Mouse (Mus musculus): Measurements from ENCODE around the gene Mov10l1. TPM values are rescaled to one million over a fixed set of nuclear protein-coding genes. Genes with fewer than 3 reads are reported as not detected.

Mov10l1 gene
- polyA plus RNA-seq, 1 experiment: 0.02 TPM

DNA sequence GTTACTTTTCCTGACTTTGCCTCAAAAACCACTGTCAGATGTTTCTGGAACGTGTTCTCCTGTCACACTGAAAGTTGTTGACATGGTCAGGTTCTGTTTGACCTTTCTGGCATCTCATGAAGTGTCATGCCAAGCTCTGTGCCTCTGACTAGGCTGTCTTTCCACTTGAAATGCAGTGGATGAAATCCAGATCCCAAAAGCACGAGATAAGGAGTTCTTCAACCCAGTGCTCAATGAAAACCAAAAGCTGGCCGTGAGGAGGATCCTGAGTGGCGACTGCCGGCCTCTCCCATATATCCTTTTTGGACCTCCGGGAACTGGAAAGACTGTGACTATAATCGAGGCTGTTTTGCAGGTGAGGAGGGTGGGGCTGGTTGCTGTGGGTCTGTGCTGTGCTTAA lies 37.4 kb downstream of the Mov10l1 start:
- no peak for DNase-seq
- no peaks in the 10 kb centered on the region for H3K27me3 ChIP-seq (ENCODE audit: control insufficient read depth, insufficient read depth, low read length)
- no peaks in the 10 kb centered on the region for H3K4me1 ChIP-seq (ENCODE audit: control insufficient read depth, insufficient read depth, low read length)
- H3K27ac ChIP-seq (ENCODE audit: insufficient read depth, low read length): no peak overlapping the region
- TF ChIP-seq CTCF (IDR thresholded peaks at IDR 0.05; ENCODE audit: borderline replicate concordance, insufficient read depth, low read depth, low read length): no peak
- TF ChIP-seq POLR2A (IDR thresholded peaks at IDR 0.05; ENCODE audit: borderline replicate concordance, insufficient read depth, low read length): no peak
- WGBS: 79% methylated on average over 7 of the region's 7 CpGs
- no peak overlapping the region for H3K4me3 ChIP-seq (replicated peaks; ENCODE audit: insufficient read depth, low read depth, low read length)

DNA sequence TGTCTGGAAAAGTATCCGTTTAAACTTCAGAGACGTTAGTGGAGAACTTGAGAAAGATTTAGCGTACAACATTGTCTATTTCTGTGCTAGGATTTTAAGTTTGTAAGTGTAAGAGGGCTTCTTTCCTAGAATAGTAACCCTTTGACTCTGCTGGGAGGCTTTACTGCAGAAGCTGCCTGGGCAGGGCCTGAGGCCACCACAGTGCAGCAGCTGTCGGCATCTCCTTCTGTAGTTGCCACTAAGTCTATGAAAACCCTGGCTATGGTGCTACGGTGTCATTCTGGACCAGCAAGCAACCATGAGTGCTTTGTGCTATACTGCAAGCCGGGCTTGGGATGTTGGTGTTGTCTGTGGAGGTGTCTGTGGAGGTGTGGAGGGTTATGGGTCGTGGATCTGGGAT lies 37.8 kb downstream of the Mov10l1 start:
- 88% methylated on average over 7 of the region's 7 CpGs for WGBS
- no peak for TF ChIP-seq CTCF (IDR thresholded peaks at IDR 0.05; ENCODE audit: borderline replicate concordance, insufficient read depth, low read depth, low read length)
- no peak for TF ChIP-seq POLR2A (IDR thresholded peaks at IDR 0.05; ENCODE audit: borderline replicate concordance, insufficient read depth, low read length)
- Histone ChIP-seq H3K4me1 (ENCODE audit: control insufficient read depth, insufficient read depth, low read length) (no peaks in the 10 kb centered on the region), H3K27me3 (ENCODE audit: control insufficient read depth, insufficient read depth, low read length) (no peaks in the 10 kb centered on the region), H3K4me3 (replicated peaks; ENCODE audit: insufficient read depth, low read depth, low read length) (no peak overlapping the region), H3K27ac (ENCODE audit: insufficient read depth, low read length) (no peak overlapping the region)
- no peak for DNase-seq

DNA sequence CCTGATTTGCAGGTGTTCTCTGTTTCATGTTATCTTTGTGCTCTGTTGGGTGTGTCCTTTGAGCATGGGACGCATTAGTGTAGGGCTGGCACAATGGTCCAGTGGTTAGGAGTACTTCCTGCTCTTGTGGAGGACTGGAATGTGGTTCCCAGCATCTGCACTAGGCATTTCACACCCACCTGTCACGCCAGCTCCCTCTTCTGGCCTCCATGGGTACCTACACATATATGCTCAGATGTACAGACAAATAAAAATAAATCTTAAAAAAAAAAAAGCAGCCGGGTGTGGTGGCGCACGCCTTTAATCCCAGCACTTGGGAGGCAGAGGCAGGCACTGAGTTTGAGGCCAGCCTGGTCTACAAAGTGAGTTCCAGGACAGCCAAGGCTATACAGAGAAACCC lies 61.7 kb downstream of the Mov10l1 start:
- 74% methylated on average over 5 of the region's 5 CpGs for WGBS
- Histone ChIP-seq H3K4me1 (ENCODE audit: control insufficient read depth, insufficient read depth, low read length) (no peaks in the 10 kb centered on the region), H3K27ac (ENCODE audit: insufficient read depth, low read length) (no peak overlapping the region), H3K27me3 (ENCODE audit: control insufficient read depth, insufficient read depth, low read length) (no peaks in the 10 kb centered on the region), H3K4me3 (replicated peaks; ENCODE audit: insufficient read depth, low read depth, low read length) (no peak overlapping the region)
- no peak for DNase-seq
- TF ChIP-seq POLR2A (IDR thresholded peaks at IDR 0.05; ENCODE audit: borderline replicate concordance, insufficient read depth, low read length): no peak
- 0 out of 2 replicates have a peak, but pooled peaks have one; percentile 6 for TF ChIP-seq CTCF (IDR thresholded peaks at IDR 0.05; ENCODE audit: borderline replicate concordance, insufficient read depth, low read depth, low read length)

DNA sequence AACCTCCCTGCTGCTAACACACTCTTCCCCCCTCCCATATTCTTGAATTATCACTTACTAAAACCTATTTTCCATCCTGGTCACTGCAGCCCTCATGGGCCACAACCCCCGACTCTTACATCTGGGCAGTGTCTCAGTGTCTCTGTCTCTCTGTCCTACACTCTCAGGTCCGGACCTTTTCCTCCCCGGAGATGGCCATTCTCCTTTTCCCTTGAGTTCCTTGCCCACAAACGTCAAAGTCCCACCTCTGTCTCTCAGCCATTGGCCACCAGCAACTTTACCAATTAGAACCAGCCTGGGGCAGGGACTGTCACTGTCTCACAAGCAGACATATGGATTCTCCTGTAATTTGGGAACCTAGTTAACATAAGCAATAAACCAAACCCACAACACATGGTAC lies 63.6 kb downstream of the Mov10l1 start:
- no peak overlapping the region for H3K27ac ChIP-seq (ENCODE audit: insufficient read depth, low read length)
- no peaks in the 10 kb centered on the region for H3K27me3 ChIP-seq (ENCODE audit: control insufficient read depth, insufficient read depth, low read length)
- DNase-seq: no peak
- H3K4me3 ChIP-seq (replicated peaks; ENCODE audit: insufficient read depth, low read depth, low read length): no peak overlapping the region
- TF ChIP-seq POLR2A (IDR thresholded peaks at IDR 0.05; ENCODE audit: borderline replicate concordance, insufficient read depth, low read length) (no peak), CTCF (IDR thresholded peaks at IDR 0.05; ENCODE audit: borderline replicate concordance, insufficient read depth, low read depth, low read length) (no peak)
- no peaks in the 10 kb centered on the region for H3K4me1 ChIP-seq (ENCODE audit: control insufficient read depth, insufficient read depth, low read length)
- 81% methylated on average over 4 of the region's 4 CpGs for WGBS

DNA sequence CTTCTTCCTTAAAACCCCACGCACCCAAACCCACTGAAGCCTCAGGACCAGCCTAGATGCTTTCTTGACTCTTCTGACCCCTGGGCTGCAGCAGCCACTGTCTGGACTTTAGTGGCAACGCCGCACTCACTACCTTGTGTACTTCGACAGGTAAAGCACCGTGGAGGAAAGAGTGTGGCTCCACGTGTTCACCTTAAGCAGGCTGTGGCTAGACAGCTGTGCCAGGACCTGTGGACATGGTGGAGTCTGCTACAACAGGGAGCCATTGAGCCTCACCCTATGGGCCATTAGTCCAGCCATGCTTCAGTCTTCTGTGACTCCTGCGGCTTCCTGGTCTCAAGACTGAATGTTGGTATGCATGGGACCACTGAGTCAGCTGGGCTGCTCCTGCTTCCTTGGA lies 72.0 kb downstream of the Mov10l1 start:
- no peak for DNase-seq
- no peak overlapping the region for H3K27ac ChIP-seq (ENCODE audit: insufficient read depth, low read length)
- 89% methylated on average over 7 of the region's 7 CpGs for WGBS
- H3K27me3 ChIP-seq (ENCODE audit: control insufficient read depth, insufficient read depth, low read length): no peaks in the 10 kb centered on the region
- no peak overlapping the region for H3K4me3 ChIP-seq (replicated peaks; ENCODE audit: insufficient read depth, low read depth, low read length)
- H3K4me1 ChIP-seq (ENCODE audit: control insufficient read depth, insufficient read depth, low read length): peaks cover 3% of the 10 kb centered on the region
- TF ChIP-seq CTCF (IDR thresholded peaks at IDR 0.05; ENCODE audit: borderline replicate concordance, insufficient read depth, low read depth, low read length): no peak
- no peak for TF ChIP-seq POLR2A (IDR thresholded peaks at IDR 0.05; ENCODE audit: borderline replicate concordance, insufficient read depth, low read length)

DNA sequence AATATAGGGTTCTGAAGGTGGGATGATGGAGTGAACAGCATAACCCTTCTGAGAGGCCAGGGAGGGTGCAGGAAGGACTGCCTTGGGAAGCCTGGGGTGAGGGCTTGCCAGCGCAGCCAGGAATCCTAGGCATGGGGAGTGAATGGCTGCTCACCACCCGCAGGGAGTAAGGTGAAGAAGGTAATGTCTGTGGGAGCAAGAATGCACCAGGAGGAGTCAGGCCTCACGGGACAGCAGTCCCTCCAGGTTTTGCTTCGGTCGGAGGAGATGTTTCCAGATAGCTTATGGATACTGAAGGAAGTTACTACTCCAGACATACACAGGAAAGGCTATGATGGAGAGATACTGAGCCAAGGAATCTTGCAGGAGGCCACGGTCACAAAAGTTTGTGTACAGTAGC lies 76.0 kb downstream of the Mov10l1 start:
- peak in 1 of 2 experiments; percentile 29 for DNase-seq
- Histone ChIP-seq H3K27me3 (ENCODE audit: control insufficient read depth, insufficient read depth, low read length) (no peaks in the 10 kb centered on the region), H3K4me3 (replicated peaks; ENCODE audit: insufficient read depth, low read depth, low read length) (peak overlapping the region; percentile 72), H3K4me1 (ENCODE audit: control insufficient read depth, insufficient read depth, low read length) (peaks cover 26% of the 10 kb centered on the region), H3K27ac (ENCODE audit: insufficient read depth, low read length) (peak overlapping the region; percentile 54)
- TF ChIP-seq CTCF (IDR thresholded peaks at IDR 0.05; ENCODE audit: borderline replicate concordance, insufficient read depth, low read depth, low read length) (no peak), POLR2A (IDR thresholded peaks at IDR 0.05; ENCODE audit: borderline replicate concordance, insufficient read depth, low read length) (no peak)
- WGBS: 33% methylated on average over 6 of the region's 6 CpGs

DNA sequence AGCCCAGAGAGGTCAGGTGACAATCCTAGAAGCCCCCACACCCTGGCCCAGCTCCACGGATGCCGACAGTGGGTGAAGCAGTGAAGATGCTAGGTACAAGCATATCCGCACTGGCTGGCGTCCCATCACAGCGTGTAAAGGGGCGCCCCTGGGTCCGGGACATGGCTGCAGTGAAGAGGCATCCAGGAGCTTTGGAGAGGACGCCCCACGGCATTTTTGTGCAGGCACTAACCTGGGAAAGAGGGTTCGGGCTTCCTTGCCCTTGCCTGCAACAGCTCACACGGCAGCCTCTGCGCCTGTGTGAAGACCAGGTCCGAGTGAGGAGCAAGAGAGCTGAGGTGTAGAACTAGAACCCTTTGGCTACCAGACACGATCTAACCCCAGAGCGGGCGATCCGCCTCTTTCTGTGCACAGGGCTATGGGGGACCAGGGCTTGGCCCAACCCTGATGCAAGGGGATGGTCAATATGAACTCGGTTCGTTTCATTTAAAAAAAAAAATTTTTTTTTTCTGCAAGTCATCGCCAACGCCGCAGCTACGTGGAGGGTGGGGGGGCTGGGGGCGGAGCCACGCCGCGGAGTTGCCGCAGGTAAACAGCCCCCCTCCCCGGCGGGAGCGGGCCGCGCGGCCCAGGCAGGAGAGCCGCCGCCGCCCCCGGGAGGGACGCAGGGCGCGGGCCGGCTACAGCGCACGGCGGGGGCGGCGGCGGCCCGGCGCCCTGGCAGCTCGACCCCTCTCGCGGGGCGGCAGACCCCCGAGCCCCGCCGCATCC lies 76.6 kb downstream of the Mov10l1 start, which contains the start of gene Panx2:
TSS of gene Panx2 (plus strand) at position 574 of the 771 bp plus-strand sequence.
- WGBS: under 1% methylated on average over 57 of the region's 57 CpGs
- DNase-seq: peak; percentile 68 to 80
- Histone ChIP-seq H3K4me3 (replicated peaks; ENCODE audit: insufficient read depth, low read depth, low read length) (peak within 1 kb of the TSS; percentile 72), H3K27me3 (ENCODE audit: control insufficient read depth, insufficient read depth, low read length) (no peaks in the 10 kb centered on the region), H3K27ac (ENCODE audit: insufficient read depth, low read length) (peak within 1 kb of the TSS; percentile 71), H3K4me1 (ENCODE audit: control insufficient read depth, insufficient read depth, low read length) (peaks cover 32% of the 10 kb centered on the region)
- TF ChIP-seq POLR2A (IDR thresholded peaks at IDR 0.05; ENCODE audit: borderline replicate concordance, insufficient read depth, low read length) (peak; percentile 60; the same call in 1 of the 2 replicates), CTCF (IDR thresholded peaks at IDR 0.05; ENCODE audit: borderline replicate concordance, insufficient read depth, low read depth, low read length) (no peak)

All from cerebellum, adult 2 months (tissue).